Mouse (Mus musculus) ES-Bruce4 (cell line): ENCODE data around the gene Tmem88b.

ENCODE experiments used
- CTCF ChIP-seq: IDR thresholded peaks from one replicate; pipeline ENCODE4 v1.8.1; 2011; ENCODE audit warnings: low read depth, low read length
- EP300 ChIP-seq: IDR thresholded peaks from 2 replicates; pipeline ENCODE4 v1.6.1; 2011; ENCODE audit warnings: low read depth, low read length; ENCODE audit not compliant: insufficient read depth
- POLR2A ChIP-seq: IDR thresholded peaks from one replicate; pipeline ENCODE4 v1.8.1; 2011; ENCODE audit warnings: low read length; ENCODE audit not compliant: insufficient read depth

DNA sequence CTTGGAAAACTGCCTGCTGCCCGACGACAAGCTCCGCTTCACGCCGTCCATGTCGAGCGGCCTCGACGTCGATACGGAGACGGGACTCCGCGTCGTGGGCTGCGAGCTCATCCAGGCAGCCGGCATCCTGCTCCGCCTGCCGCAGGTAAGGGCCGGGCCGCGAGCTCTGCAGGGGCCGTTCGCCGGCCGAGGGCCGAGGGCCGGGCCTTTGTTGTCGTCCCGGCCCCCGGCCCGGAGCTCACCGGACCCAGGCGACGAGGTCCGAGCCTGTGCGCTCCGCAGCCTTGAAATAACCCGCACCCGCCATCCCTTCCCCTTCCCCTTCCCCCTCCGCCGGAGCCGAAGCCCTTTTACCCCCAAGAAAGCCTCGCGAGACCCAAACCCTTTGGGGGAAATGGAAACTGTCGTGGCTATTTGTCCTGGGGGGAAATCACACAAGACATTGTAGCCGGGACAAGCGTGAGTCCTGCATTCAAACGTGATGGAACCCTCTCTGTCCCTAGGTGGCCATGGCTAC lies 27.0 kb upstream of the Tmem88b start:
- no peak for TF ChIP-seq POLR2A
- no peak for TF ChIP-seq CTCF
- no peak for TF ChIP-seq EP300
